Mouse (Mus musculus) right cerebral cortex, adult 18-20 months (tissue): ENCODE results near the gene Polr2g.
A peak's percentile ranks its signal among the peaks of the same experiment; 100 is the strongest.

ENCODE experiments used
- DNase-seq: peaks from one replicate; pipeline ENCODE4 v3.0.0; 2022; ENCODE audit warnings: mixed read lengths

The Polr2g gene

GRCm38 (mm10) chr19:8756635-8757387 lies 41.6 kb downstream of the Polr2g start, which contains the start of gene Nxf1:
Gene Nxf1 (plus strand): TSS chr19:8757073.
- peak; percentile 95 for DNase-seq

DNA sequence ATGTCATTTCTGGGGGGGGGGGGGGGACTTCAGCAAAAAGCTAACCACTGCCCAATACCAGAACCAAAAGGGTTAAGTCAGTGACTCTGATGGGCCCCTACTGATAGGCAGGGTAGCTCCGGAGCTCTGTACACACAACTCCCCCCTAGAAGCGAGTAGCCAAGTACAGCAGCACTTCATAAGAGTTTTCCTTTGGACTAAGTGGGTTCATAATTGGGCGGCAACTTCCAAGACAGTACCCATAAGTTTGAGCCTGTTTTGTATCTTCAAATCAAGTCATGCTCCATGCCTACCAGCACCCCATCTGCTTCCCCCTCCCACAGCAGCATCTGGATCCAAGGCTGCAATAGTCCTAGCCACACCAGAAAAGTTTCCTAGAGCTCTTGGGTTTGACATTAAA lies 42.7 kb downstream of the Polr2g start:
- DNase-seq, result no peak

DNA sequence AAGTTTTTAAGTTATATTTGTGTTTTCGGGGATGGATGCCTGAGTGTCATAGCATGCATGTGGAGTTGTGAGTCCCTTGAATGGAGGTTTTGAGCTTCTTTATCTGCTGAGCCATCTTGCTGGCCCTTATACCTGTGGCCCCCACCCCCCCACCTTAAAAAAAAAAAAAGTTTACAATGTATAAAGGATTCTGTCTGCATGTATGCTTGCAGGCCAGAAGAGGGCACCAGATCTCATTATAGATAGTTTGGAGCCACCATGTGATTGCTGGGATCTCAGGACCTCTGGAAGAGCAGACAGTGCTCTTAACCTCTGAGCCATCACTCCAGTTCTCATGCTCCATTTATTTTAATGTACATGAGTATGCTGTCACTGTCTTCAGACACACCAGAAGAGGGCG lies 51.0 kb downstream of the Polr2g start:
- no peak for DNase-seq

GRCm38 (mm10) chr19:8745382-8745781 lies 53.0 kb downstream of the Polr2g start:
- no peak for DNase-seq
